Mouse (Mus musculus) bone marrow, adult 2 months (tissue): ENCODE data around the gene Ankrd11. TPM values are rescaled to one million over a fixed set of nuclear protein-coding genes. Genes with fewer than 3 reads are reported as not detected.

Experiments used
- H3K27ac ChIP-seq: fragments of 200-500 bp; 2 replicates; pipeline ENCODE4 v1.5.1; 2012; ENCODE audit warnings: low read depth, mild to moderate bottlenecking, control low read depth, inconsistent platforms, low read length; ENCODE audit not compliant: control insufficient read depth, poor library complexity, insufficient read depth
- H3K4me1 ChIP-seq: fragments of 200-500 bp; 2 replicates; pipeline ENCODE4 v1.6.1; 2011; ENCODE audit warnings: low read length; ENCODE audit not compliant: control insufficient read depth, insufficient read depth
- H3K4me3 ChIP-seq: fragments of 200-500 bp; replicated peaks from 2 replicates; pipeline ENCODE3; 2011; ENCODE audit warnings: mild to moderate bottlenecking, low read depth, low read length, control low read depth; ENCODE audit not compliant: control insufficient read depth
- CTCF ChIP-seq: fragments of 200-500 bp; IDR thresholded peaks from 2 replicates; pipeline ENCODE4 v1.5.1; 2011; ENCODE audit warnings: low read length, control low read depth; ENCODE audit not compliant: control insufficient read depth, insufficient read depth
- POLR2A ChIP-seq: fragments of 200-500 bp; IDR thresholded peaks from 2 replicates; pipeline ENCODE4 v1.6.1; 2011; ENCODE audit warnings: low read depth, mild to moderate bottlenecking, control low read depth, low read length, borderline replicate concordance; ENCODE audit not compliant: control insufficient read depth
- WGBS: fragments of 180-500 bp; shearing (Covaris S2); methylation state at CpG from one replicate; pipeline ENCODE4 v1.1.7; 2018; 5-methylcytosine and 5-hydroxymethylcytosine counted together
- polyA plus RNA-seq: library from polyadenylated mRNA; stranded (reverse); fragments of >200 nt; gene quantifications from 2 replicates; pipeline ENCODE4 v1.2.4, GENCODE M21; 2011; ENCODE audit warnings: low replicate concordance; ENCODE audit not compliant: missing spikeins, insufficient read depth, insufficient read length

The Ankrd11 gene
- polyA plus RNA-seq: 38.1 and 78.7 TPM in 2 replicates

GRCm38 (mm10) chr8:123042158-123042973 lies at the start of gene Ankrd11:
Ankrd11 (minus strand) TSS chr8:123042277.
- H3K4me3 ChIP-seq: peak within 1 kb of the TSS; percentile 94
- under 1% methylated on average over 89 of the region's 91 CpGs for WGBS
- H3K4me1 ChIP-seq: peaks cover 6% of the 10 kb centered on the region
- peak within 1 kb of the TSS; percentile 100 for H3K27ac ChIP-seq
- 0 out of 2 replicates have a peak, but pooled peaks have one; percentile 20 for TF ChIP-seq CTCF
- TF ChIP-seq POLR2A: peak; percentile 100

DNA sequence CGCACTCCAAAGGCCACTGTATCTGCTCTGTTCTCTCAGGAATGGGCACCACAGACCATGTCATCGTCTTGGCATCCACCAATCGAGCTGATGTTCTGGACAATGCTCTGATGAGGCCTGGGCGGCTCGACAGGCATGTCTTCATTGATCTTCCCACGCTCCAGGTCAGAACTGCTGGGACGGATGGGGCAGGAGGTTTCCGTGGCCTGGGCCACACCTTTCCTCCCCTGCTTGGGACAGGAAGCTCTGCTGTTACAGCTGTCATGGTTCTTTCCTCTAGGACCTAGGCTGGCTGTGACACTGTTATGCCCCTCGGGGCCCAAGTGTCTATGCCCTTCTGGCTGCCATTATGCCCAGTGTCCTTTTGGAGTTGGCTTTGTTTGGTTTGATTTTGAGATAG lies 45.2 kb upstream of the Ankrd11 start:
- WGBS: 86% methylated on average over 9 of the region's 9 CpGs
- Histone ChIP-seq H3K27ac (no peak overlapping the region), H3K4me1 (no peaks in the 10 kb centered on the region), H3K4me3 (no peak overlapping the region)
- TF ChIP-seq POLR2A: no peak
- no peak for TF ChIP-seq CTCF

- Histone ChIP-seq H3K27ac (no peak overlapping the region), H3K4me1 (no peaks in the 10 kb centered on the region), H3K4me3 (no peak overlapping the region)
- 90% methylated on average over 12 of the region's 12 CpGs for WGBS
- TF ChIP-seq POLR2A (no peak), CTCF (no peak)
Observed at GRCm38 (mm10) chr8:123083610-123084009, 41.5 kb upstream of the Ankrd11 start.

- Histone ChIP-seq H3K4me3 (no peak overlapping the region), H3K27ac (no peak overlapping the region), H3K4me1 (no peaks in the 10 kb centered on the region)
- WGBS: 94% methylated on average over 6 of the region's 6 CpGs
- TF ChIP-seq POLR2A: no peak
- no peak for TF ChIP-seq CTCF
Observed at GRCm38 (mm10) chr8:123082993-123083392, 40.9 kb upstream of the Ankrd11 start.

DNA sequence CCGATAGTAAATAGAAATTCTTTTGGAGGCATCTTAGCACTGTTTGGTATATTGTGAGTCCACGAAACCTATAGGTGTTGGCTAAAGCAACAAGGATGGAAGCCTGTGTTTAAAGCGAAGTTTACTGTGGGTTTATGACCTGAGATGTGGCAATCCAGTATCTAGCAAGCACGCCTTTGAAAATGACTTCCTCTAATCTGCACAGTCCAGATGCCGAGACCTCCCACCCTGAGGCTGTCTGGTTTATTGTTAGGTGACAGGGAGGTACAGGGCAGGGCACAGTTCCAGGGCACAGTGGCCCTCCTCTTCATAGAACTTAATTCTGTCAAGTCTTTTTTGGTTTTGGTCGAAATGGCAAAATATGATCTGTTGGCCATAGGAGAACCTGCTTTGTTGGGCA lies 35.1 kb upstream of the Ankrd11 start:
- H3K4me3 ChIP-seq: no peak overlapping the region
- TF ChIP-seq CTCF (no peak), POLR2A (no peak)
- 53% methylated on average over 6 of the region's 6 CpGs for WGBS
- no peak overlapping the region for H3K27ac ChIP-seq
- H3K4me1 ChIP-seq: peaks cover 4% of the 10 kb centered on the region; the same call in 1 of the 2 replicates

- no peak for TF ChIP-seq CTCF
- no peak for TF ChIP-seq POLR2A
- H3K4me3 ChIP-seq: no peak overlapping the region
- 77% methylated on average over 4 of the region's 4 CpGs for WGBS
- no peak overlapping the region for H3K27ac ChIP-seq
- H3K4me1 ChIP-seq: no peaks in the 10 kb centered on the region; the same call in 1 of the 2 replicates
Observed at GRCm38 (mm10) chr8:123071176-123071575, 29.1 kb upstream of the Ankrd11 start.

GRCm38 (mm10) chr8:123066101-123066683 lies 24.1 kb upstream of the Ankrd11 start:
- Histone ChIP-seq H3K4me1 (no peaks in the 10 kb centered on the region; the same call in 1 of the 2 replicates), H3K27ac (peak overlapping the region; percentile 95), H3K4me3 (peak overlapping the region; percentile 98)
- WGBS: 22% methylated on average over 7 of the region's 7 CpGs
- TF ChIP-seq POLR2A: no peak
- TF ChIP-seq CTCF: no peak
